Comparison of ENCODE assay signal across 1 mouse cellular context in the genomic region with DNA sequence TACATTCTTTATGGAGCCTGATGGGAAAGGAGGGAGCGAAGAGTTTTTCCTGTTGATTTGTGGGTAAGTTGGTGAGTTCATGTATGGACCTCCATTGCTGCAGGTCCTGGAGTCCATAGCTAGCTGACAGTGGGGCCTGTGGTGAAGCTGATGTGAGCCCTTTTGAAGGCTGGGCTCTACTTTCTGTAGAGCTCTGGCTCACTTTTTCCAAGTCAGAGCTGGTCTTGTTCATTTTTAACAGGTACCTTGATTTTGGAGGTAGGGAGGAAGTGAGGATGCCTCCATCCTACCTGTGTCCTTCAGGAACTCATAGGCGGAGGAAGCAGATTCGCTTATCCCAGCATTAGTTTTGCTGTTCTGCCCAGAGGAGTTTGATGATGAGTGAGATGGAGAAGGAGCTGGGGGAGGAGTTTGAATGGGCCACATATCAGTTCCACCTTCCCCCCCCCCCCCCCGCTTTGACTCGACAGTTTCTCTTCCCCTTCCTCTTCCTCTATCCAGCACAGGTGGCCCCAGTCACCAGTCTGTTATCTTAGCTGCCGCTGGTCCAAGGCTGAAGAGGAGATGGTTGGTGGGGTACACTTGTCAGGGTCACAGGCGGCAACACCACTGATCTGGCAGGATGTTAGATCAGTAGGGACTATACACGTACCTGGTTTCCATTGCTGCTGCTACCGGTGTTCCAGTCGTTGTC.
TF ChIP-seq lines count a peak whose summit lies in the region.

No protein-coding gene starts in this region.

TF ChIP-seq in CH12.LX, 34 proteins besides CTCF, POLR2A, EP300 and RAD21 (continued from another document):
- 0 out of 2 replicates have a peak, but pooled peaks have one; percentile 42 for TF ChIP-seq HCFC1 (IDR thresholded peaks at IDR 0.05; ENCODE audit: low read depth, low read length)
- peak; percentile 76 for TF ChIP-seq MEF2A (IDR thresholded peaks at IDR 0.05; ENCODE audit: borderline replicate concordance, low read depth, low read length)
